Mouse (Mus musculus) embryo, embryonic 11.5 days (tissue): ENCODE measurements around the gene Slco3a1.

Experiments used
- DNase-seq: peaks from one replicate; pipeline ENCODE4 v3.0.0-alpha.2; 2012; ENCODE audit warnings: low read depth, low spot score

Slco3a1 gene

GRCm38 (mm10) chr7:74303611-74304300 is 250.8 kb downstream of the Slco3a1 start:
- no peak for DNase-seq

DNA sequence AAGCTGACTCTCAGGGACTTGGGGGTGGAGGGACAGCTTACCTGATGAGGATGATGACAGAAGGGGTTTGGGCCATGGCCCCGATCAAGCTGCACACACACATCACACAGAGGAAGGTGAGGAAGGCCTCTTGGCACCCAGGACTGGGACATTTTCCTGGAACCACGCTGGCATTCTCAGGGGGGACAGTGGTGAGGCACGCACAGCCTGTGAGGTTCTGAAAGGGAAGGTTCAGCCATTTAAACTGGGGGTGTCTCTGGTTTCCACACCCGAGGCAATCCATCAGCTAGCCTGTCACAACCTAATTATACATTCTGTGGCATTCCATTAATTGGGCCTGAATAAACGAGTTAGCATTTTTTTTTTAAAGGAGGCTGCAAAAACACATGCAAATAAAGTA is 251.5 kb downstream of the Slco3a1 start:
- DNase-seq, result no peak

DNA sequence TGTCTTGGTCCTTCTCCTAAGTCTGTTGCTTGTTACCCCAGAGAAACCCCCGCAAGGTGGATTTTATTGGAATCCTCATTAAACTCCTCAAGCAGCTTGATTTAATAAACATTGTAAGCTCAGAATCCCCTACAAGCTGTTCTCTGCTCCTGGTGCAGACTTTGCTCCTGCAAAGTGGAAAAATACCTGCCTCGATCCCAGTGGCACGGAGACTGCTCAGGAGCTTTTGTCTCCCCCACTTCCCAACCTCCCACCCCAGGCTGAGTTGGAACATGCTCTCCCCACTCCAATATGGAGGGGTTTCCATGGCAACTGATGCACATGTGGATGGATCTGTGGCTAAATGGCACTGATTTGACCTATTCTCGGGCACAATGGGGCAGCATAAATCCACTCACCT is 268.0 kb downstream of the Slco3a1 start:
- no peak for DNase-seq

DNA sequence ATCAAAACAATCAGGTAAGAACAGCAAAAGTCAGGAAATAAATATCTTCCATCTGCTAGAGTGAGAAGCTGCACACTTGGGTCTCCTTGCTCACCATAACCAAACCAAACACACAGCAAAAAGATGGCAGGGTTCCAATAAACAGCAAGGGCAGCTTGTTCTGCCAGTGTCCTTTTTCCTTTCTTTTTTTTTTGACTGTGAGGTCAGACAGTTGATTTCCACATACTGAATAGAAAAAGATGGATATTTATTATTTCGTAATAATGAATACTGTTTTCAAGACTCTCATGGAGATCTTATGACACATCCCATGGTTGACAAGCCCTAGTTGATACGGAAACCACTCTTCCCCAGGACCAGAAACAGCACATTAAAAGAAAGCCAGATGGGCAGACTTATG is 274.2 kb downstream of the Slco3a1 start:
- no peak for DNase-seq

DNA sequence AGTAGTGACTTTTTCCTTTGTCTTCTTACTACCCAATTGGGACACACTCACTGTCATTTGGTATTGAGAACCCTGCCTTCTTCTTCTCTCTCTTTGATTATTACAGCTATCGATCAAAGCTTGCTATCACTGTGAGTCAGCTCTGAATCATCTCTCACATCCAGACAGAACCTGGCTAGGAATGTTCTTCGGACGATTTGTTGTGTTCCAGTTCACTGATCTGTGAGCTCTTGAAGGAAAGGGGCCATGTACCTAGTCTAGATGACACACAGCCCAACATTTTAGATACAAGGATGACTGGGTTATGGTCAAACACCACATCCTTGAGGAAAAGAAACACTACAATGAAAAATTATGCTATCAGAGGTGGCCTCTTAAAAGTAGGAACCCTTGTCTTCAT is 275.2 kb downstream of the Slco3a1 start:
- DNase-seq, result no peak

- no peak for DNase-seq
Observed at GRCm38 (mm10) chr7:74270089-74270394, 284.5 kb downstream of the Slco3a1 start.

GRCm38 (mm10) chr7:74269283-74270088 is 285.1 kb downstream of the Slco3a1 start:
- no peak for DNase-seq

DNA sequence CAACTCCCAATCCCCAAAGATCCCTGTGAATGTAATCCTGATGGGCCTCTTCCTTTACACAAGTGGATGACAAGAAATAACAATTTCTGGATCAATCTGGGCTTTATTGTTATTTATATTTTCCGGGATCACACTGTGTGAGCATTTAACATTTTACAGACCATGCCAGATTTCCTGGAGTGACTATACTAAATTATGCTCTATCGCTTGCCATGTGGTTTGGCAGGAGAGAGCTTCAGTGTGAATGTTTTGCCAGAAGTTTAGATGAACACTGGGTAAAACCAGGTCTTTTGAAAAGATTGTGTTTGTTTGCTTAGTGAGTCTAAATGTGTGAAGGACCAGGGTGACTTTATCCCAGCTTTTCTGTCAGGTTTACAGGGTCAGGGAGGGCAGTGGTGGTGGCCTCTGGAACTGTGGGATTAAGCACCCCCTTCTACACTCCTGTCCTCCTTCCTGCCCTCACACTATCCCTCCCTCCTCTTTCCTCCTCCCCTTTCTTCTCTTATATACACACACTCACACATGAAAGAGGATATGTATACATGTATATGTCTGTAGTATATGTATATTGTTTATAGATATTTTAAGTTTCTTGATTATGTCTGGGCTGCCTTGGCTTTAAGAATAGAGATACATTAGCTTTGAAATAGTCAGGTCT is 287.9 kb downstream of the Slco3a1 start:
- DNase-seq, result no peak

GRCm38 (mm10) chr7:74256291-74256690 is 298.3 kb downstream of the Slco3a1 start:
- DNase-seq, result no peak

- no peak for DNase-seq
Observed at GRCm38 (mm10) chr7:74252066-74252465, 302.5 kb downstream of the Slco3a1 start.

GRCm38 (mm10) chr7:74241236-74241635 is 313.3 kb downstream of the Slco3a1 start:
- DNase-seq, result no peak

- peak; percentile 7 for DNase-seq
Observed at GRCm38 (mm10) chr7:74240459-74241172, 314.0 kb downstream of the Slco3a1 start.
